Mouse (Mus musculus) liver, embryonic 16.5 days (tissue): ENCODE measurements around the gene Adcy2. TPM values are rescaled to one million over a fixed set of nuclear protein-coding genes. Genes with fewer than 3 reads are reported as not detected.

Source experiments
- ATAC-seq: fragments of 200-750 bp; cut with Nextera tagmentation; 2 replicates; pipeline ENCODE4 v1.8.0; 2017; ENCODE audit warnings: low read depth, mild to moderate bottlenecking, moderate number of reproducible peaks, moderate library complexity
- H3K27ac ChIP-seq: fragments of 300-500 bp; sonication (generic); 2 replicates; pipeline ENCODE4 v1.5.1; 2014; ENCODE audit warnings: mild to moderate bottlenecking, low read length
- H3K27me3 ChIP-seq: fragments of 300-500 bp; sonication (generic); 2 replicates; pipeline ENCODE4 v1.6.1; 2014; ENCODE audit warnings: low read depth, low read length, mixed read lengths; ENCODE audit not compliant: control insufficient read depth, insufficient read depth
- H3K36me3 ChIP-seq: fragments of 300-500 bp; sonication (generic); 2 replicates; pipeline ENCODE4 v1.6.1; 2014; ENCODE audit warnings: mild to moderate bottlenecking; ENCODE audit not compliant: control insufficient read depth, insufficient read depth
- H3K4me1 ChIP-seq: fragments of 300-500 bp; sonication (generic); 2 replicates; pipeline ENCODE4 v1.6.1; 2014; ENCODE audit warnings: low read depth, low read length, mixed read lengths; ENCODE audit not compliant: control insufficient read depth
- H3K4me2 ChIP-seq: fragments of 300-500 bp; sonication (generic); 2 replicates; pipeline ENCODE4 v1.6.1; 2014; ENCODE audit warnings: low read depth, low read length, mixed read lengths
- H3K4me3 ChIP-seq: fragments of 300-500 bp; sonication (generic); 2 replicates; pipeline ENCODE4 v1.5.1; 2014; ENCODE audit warnings: low read depth, mild to moderate bottlenecking, low read length
- H3K9ac ChIP-seq: fragments of 300-500 bp; sonication (generic); 2 replicates; pipeline ENCODE4 v1.6.1; 2014; ENCODE audit warnings: low read depth, low read length
- H3K9me3 ChIP-seq: fragments of 300-500 bp; sonication (generic); replicated peaks from 2 replicates; pipeline ENCODE4 v1.6.1; 2016; ENCODE audit warnings: low read length; ENCODE audit not compliant: control insufficient read depth
- WGBS: fragments of 180-500 bp; shearing (Covaris S2); extraction: QIAGEN DNeasy Blood & Tissue Kit; methylation state at CpG from one replicate; pipeline ENCODE4 v1.1.7; 2014; ENCODE audit not compliant: insufficient replicate concordance; 5-methylcytosine and 5-hydroxymethylcytosine counted together
- polyA plus RNA-seq: library from polyadenylated mRNA; unstranded; fragments of >200 nt; fragmentation: Nextera tagmentation; extraction: Ambion mirVana; gene quantifications from 2 replicates; pipeline ENCODE4 v1.2.1, GENCODE M21; 2015

The Adcy2 gene
- polyA plus RNA-seq, 1 experiment from 2014 or later, result 0.30 TPM

GRCm38 (mm10) chr13:68773599-68774211, 225.6 kb downstream of the Adcy2 start:
- Histone ChIP-seq H3K4me1 (no peaks in the 10 kb centered on the region), H3K27me3 (no peaks in the 10 kb centered on the region), H3K9me3 (no peaks in the 10 kb centered on the region; the same call in 1 of the 2 replicates), H3K4me2 (no peak overlapping the region), H3K27ac (no peak overlapping the region), H3K9ac (no peak overlapping the region), H3K4me3 (no peak overlapping the region), H3K36me3 (no peaks in the 10 kb centered on the region)
- 36% methylated on average over 2 of the region's 2 CpGs for WGBS
- ATAC-seq, result no peak

- ATAC-seq, result no peak
- H3K4me3 ChIP-seq, result no peak overlapping the region
These were observed 230.8 kb downstream of the Adcy2 start for GRCm38 (mm10) chr13:68768588-68768987.

GRCm38 (mm10) chr13:68765896-68766578, 233.3 kb downstream of the Adcy2 start:
- ATAC-seq, result no peak
- H3K9ac ChIP-seq, result no peak overlapping the region
- H3K27ac ChIP-seq, result no peak overlapping the region
- no peaks in the 10 kb centered on the region for H3K27me3 ChIP-seq
- WGBS, result 62% methylated on average over 8 of the region's 8 CpGs
- no peak overlapping the region for H3K4me2 ChIP-seq
- no peaks in the 10 kb centered on the region for H3K36me3 ChIP-seq
- no peak overlapping the region for H3K4me3 ChIP-seq
- no peaks in the 10 kb centered on the region for H3K4me1 ChIP-seq
- no peaks in the 10 kb centered on the region for H3K9me3 ChIP-seq

More at GRCm38 (mm10) chr13:68768588-68768987, 230.8 kb downstream of the Adcy2 start:
- Histone ChIP-seq H3K9me3 (no peaks in the 10 kb centered on the region), H3K9ac (no peak overlapping the region), H3K27ac (no peak overlapping the region), H3K4me1 (no peaks in the 10 kb centered on the region), H3K27me3 (no peaks in the 10 kb centered on the region), H3K4me2 (no peak overlapping the region), H3K36me3 (no peaks in the 10 kb centered on the region)
- 70% methylated on average over 3 of the region's 3 CpGs for WGBS

- Histone ChIP-seq H3K9ac (no peak overlapping the region), H3K27me3 (no peaks in the 10 kb centered on the region), H3K4me2 (no peak overlapping the region), H3K4me3 (no peak overlapping the region), H3K9me3 (no peaks in the 10 kb centered on the region), H3K36me3 (no peaks in the 10 kb centered on the region), H3K27ac (no peak overlapping the region), H3K4me1 (no peaks in the 10 kb centered on the region)
- no peak for ATAC-seq
- 63% methylated on average over 3 of the region's 3 CpGs for WGBS
These were observed 234.7 kb downstream of the Adcy2 start for GRCm38 (mm10) chr13:68764614-68765013.

GRCm38 (mm10) chr13:68749801-68750200, 249.5 kb downstream of the Adcy2 start:
- 53% methylated on average over 9 of the region's 9 CpGs for WGBS
- ATAC-seq, result no peak
- no peaks in the 10 kb centered on the region for H3K9me3 ChIP-seq

GRCm38 (mm10) chr13:68749370-68749769, 250.0 kb downstream of the Adcy2 start:
- Histone ChIP-seq H3K4me1 (no peaks in the 10 kb centered on the region), H3K9me3 (no peaks in the 10 kb centered on the region), H3K27me3 (no peaks in the 10 kb centered on the region), H3K4me3 (no peak overlapping the region), H3K4me2 (no peak overlapping the region), H3K27ac (no peak overlapping the region), H3K36me3 (no peaks in the 10 kb centered on the region), H3K9ac (no peak overlapping the region)
- ATAC-seq, result no peak
- WGBS, result 55% methylated on average over 2 of the region's 2 CpGs

More at GRCm38 (mm10) chr13:68749801-68750200, 249.5 kb downstream of the Adcy2 start:
- H3K4me2 ChIP-seq, result no peak overlapping the region
- H3K4me1 ChIP-seq, result no peaks in the 10 kb centered on the region
- no peaks in the 10 kb centered on the region for H3K27me3 ChIP-seq
- H3K9ac ChIP-seq, result no peak overlapping the region
- no peaks in the 10 kb centered on the region for H3K36me3 ChIP-seq
- H3K4me3 ChIP-seq, result no peak overlapping the region
- no peak overlapping the region for H3K27ac ChIP-seq

- no peak for ATAC-seq
- 70% methylated on average over 5 of the region's 5 CpGs for WGBS
- H3K27ac ChIP-seq, result no peak overlapping the region
These were observed 253.9 kb downstream of the Adcy2 start for GRCm38 (mm10) chr13:68745426-68745825.

GRCm38 (mm10) chr13:68712661-68713060, 286.7 kb downstream of the Adcy2 start:
- Histone ChIP-seq H3K4me2 (no peak overlapping the region), H3K27ac (no peak overlapping the region), H3K9me3 (peaks cover 3% of the 10 kb centered on the region; the same call in 1 of the 2 replicates), H3K36me3 (no peaks in the 10 kb centered on the region), H3K27me3 (no peaks in the 10 kb centered on the region), H3K4me3 (no peak overlapping the region), H3K9ac (no peak overlapping the region), H3K4me1 (no peaks in the 10 kb centered on the region)
- no peak for ATAC-seq

More at GRCm38 (mm10) chr13:68745426-68745825, 253.9 kb downstream of the Adcy2 start:
- no peaks in the 10 kb centered on the region for H3K36me3 ChIP-seq
- H3K9ac ChIP-seq, result no peak overlapping the region
- no peaks in the 10 kb centered on the region for H3K27me3 ChIP-seq
- H3K4me1 ChIP-seq, result no peaks in the 10 kb centered on the region
- no peaks in the 10 kb centered on the region for H3K9me3 ChIP-seq
- no peak overlapping the region for H3K4me3 ChIP-seq
- no peak overlapping the region for H3K4me2 ChIP-seq

GRCm38 (mm10) chr13:68707296-68707747, 292.0 kb downstream of the Adcy2 start:
- Histone ChIP-seq H3K27ac (no peak overlapping the region), H3K4me2 (no peak overlapping the region), H3K9ac (no peak overlapping the region), H3K27me3 (no peaks in the 10 kb centered on the region), H3K4me1 (no peaks in the 10 kb centered on the region), H3K36me3 (no peaks in the 10 kb centered on the region), H3K9me3 (no peaks in the 10 kb centered on the region; the same call in 1 of the 2 replicates), H3K4me3 (no peak overlapping the region)
- 73% methylated on average over 6 of the region's 6 CpGs for WGBS
- no peak for ATAC-seq
